In the genomic region with DNA sequence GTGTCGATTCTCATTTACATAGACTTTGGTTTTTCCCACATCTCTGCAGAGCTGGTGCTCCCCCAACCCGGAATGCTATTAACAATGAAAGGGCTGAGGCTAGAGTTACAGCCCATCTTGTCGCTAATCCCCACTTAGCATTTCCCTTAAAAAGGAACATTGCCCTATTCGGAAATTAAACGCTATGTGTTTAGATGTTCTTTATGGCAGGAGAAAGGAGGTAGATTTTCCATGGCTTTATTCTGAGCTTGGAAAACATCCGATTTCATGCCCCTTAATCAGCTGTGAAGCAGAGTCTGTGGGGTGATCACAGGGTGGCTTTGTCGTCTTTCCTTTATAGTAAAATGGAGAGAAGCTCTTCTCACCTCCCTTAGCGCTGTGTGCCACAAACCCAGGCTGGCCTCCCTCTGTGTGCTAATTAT, we compare ENCODE assay signal across 18 mouse cellular contexts.
DNase-seq lines count a peak whose midpoint lies in the region; ATAC-seq and TF ChIP-seq lines count a peak whose summit lies in the region.
"Had no signal": no experiment of that assay in that cellular context is flagged by ENCODE, and none has a peak within 500 bp of the region (broad histone marks: within the 10 kb centered on the region; RNA-seq: fewer than 3 reads in every experiment).

No protein-coding gene starts in this region.

- no peak overlapping the region for H3K4me3 ChIP-seq in hindbrain, embryonic 11.5 days (ENCODE audit: low read depth, low read length)
- no peak overlapping the region for H3K4me3 ChIP-seq in hindbrain, postnatal 0 days (ENCODE audit: low read length)
- H3K4me3 ChIP-seq in midbrain, embryonic 14.5 days (replicated peaks; ENCODE audit: low read depth, low read length) = no peak overlapping the region
- H3K4me3 ChIP-seq: gastrocnemius, adult 2 months had no signal

- WGBS in hindbrain, embryonic 11.5 days = 16% methylated on average over 8 of the region's 8 CpGs
- 12% methylated on average over 8 of the region's 8 CpGs for WGBS in hindbrain, postnatal 0 days
- 2% methylated on average over 8 of the region's 8 CpGs for WGBS in midbrain, embryonic 14.5 days

- no peak overlapping the region for H3K4me2 ChIP-seq in hindbrain, embryonic 11.5 days (replicated peaks; ENCODE audit: low read depth, low read length)
- no peak overlapping the region for H3K4me2 ChIP-seq in hindbrain, postnatal 0 days (ENCODE audit: low read depth, low read length)
- peak overlapping the region; percentile 18 for H3K4me2 ChIP-seq in midbrain, embryonic 14.5 days (ENCODE audit: low read length)
- H3K4me2 ChIP-seq: heart, embryonic 11.5 days had no signal

- TF ChIP-seq POLR2A in brain, embryonic 14.5 days (IDR thresholded peaks at IDR 0.05; ENCODE audit: borderline replicate concordance, extremely low read depth, insufficient read depth, insufficient read length, poor library complexity, severe bottlenecking) = no peak

- H3K27me3 ChIP-seq in hindbrain, embryonic 11.5 days (ENCODE audit: control insufficient read depth, insufficient read depth, low read length) = peaks cover 5% of the 10 kb centered on the region; the same call in 1 of the 2 replicates
- no peaks in the 10 kb centered on the region for H3K27me3 ChIP-seq in hindbrain, postnatal 0 days (ENCODE audit: insufficient read depth, low read length)
- peaks cover 86% of the 10 kb centered on the region for H3K27me3 ChIP-seq in midbrain, embryonic 14.5 days (ENCODE audit: control insufficient read depth, insufficient read depth, low read length)

- H3K9ac ChIP-seq in hindbrain, embryonic 11.5 days (ENCODE audit: low read depth, low read length) = no peak overlapping the region; the same call in 1 of the 2 replicates
- no peak overlapping the region for H3K9ac ChIP-seq in hindbrain, postnatal 0 days (replicated peaks; ENCODE audit: low read length)
- no peak overlapping the region for H3K9ac ChIP-seq in midbrain, embryonic 14.5 days (replicated peaks; ENCODE audit: low read length)

- H3K36me3 ChIP-seq in hindbrain, embryonic 11.5 days (ENCODE audit: control insufficient read depth, insufficient read depth, low read length) = no peaks in the 10 kb centered on the region
- H3K36me3 ChIP-seq in hindbrain, postnatal 0 days (ENCODE audit: insufficient read depth, low read length) = no peaks in the 10 kb centered on the region
- no peaks in the 10 kb centered on the region for H3K36me3 ChIP-seq in midbrain, embryonic 14.5 days (ENCODE audit: control insufficient read depth, insufficient read depth, low read length)

- peak; percentile 60 for ATAC-seq in hindbrain, embryonic 11.5 days (ENCODE audit: low FRiP score)
- ATAC-seq in hindbrain, postnatal 0 days = no peak
- peak; percentile 68; the same call in 1 of the 2 replicates for ATAC-seq in midbrain, embryonic 14.5 days (ENCODE audit: low FRiP score, low TSS enrichment)
- ATAC-seq in erythroblast, adult 5-6 weeks (replicated peaks; ENCODE audit: low FRiP score, poor library complexity, severe bottlenecking) = no peak
- ATAC-seq: hindbrain, embryonic 16.5 days; lung, postnatal 0 days had no signal

- DNase-seq in hindbrain, embryonic 11.5 days (ENCODE audit: low spot score) = no peak
- DNase-seq in hindbrain, postnatal 0 days (ENCODE audit: low spot score) = no peak
- peak; percentile 73 for DNase-seq in brain, embryonic 14.5 days (ENCODE audit: low read depth)
- peak; percentile 42 for DNase-seq in embryo, embryonic 11 days
- peak; percentile 70 for DNase-seq in midbrain, embryonic 14.5 days
- no peak for DNase-seq in lung, postnatal 36 days
- DNase-seq: cerebellum, adult 8-10 months; gastrocnemius, adult 2 months; heart, postnatal 10 days; kidney, adult 11 months; kidney, postnatal 10 days; liver; retina, postnatal 1 day; right cerebral cortex, postnatal 4 days had no signal

- no peaks in the 10 kb centered on the region for H3K9me3 ChIP-seq in hindbrain, embryonic 11.5 days (ENCODE audit: control insufficient read depth, low read length)
- no peaks in the 10 kb centered on the region for H3K9me3 ChIP-seq in hindbrain, postnatal 0 days (ENCODE audit: low read length)
- H3K9me3 ChIP-seq in midbrain, embryonic 14.5 days (ENCODE audit: control insufficient read depth, low read length) = no peaks in the 10 kb centered on the region; the same call in 1 of the 2 replicates

- TF ChIP-seq CTCF in hindbrain, postnatal 0 days (IDR thresholded peaks at IDR 0.05; ENCODE audit: low read depth) = no peak
- no peak for TF ChIP-seq CTCF in brain, embryonic 14.5 days (IDR thresholded peaks at IDR 0.05; ENCODE audit: borderline replicate concordance, extremely low read depth, insufficient read depth, insufficient read length)

- H3K4me1 ChIP-seq in hindbrain, embryonic 11.5 days (replicated peaks; ENCODE audit: control insufficient read depth, insufficient read depth, low read length) = 0 out of 2 replicates have a peak, but pooled peaks cover 2% of the 10 kb centered on the region
- H3K4me1 ChIP-seq in hindbrain, postnatal 0 days (ENCODE audit: insufficient read depth, low read length) = 0 out of 2 replicates have a peak, but pooled peaks cover 3% of the 10 kb centered on the region
- H3K4me1 ChIP-seq in midbrain, embryonic 14.5 days (ENCODE audit: control insufficient read depth, insufficient read depth, low read length) = peaks cover 14% of the 10 kb centered on the region

- H3K27ac ChIP-seq in hindbrain, embryonic 11.5 days (ENCODE audit: low read depth, low read length) = no peak overlapping the region
- no peak overlapping the region for H3K27ac ChIP-seq in hindbrain, postnatal 0 days
- H3K27ac ChIP-seq in midbrain, embryonic 14.5 days (replicated peaks; ENCODE audit: low read depth, low read length) = no peak overlapping the region
- H3K27ac ChIP-seq: gastrocnemius, adult 2 months had no signal

Comparison
In these comparisons a context has a peak if more than half of its experiments do, and no peak if none do; other contexts are left out.
1. ATAC-seq: peak in hindbrain, embryonic 11.5 days (single experiment) and midbrain, embryonic 14.5 days (single experiment); none in hindbrain, postnatal 0 days (single experiment) and erythroblast, adult 5-6 weeks (single experiment).
2. DNase-seq: peak in brain, embryonic 14.5 days (single experiment), embryo, embryonic 11 days (single experiment) and midbrain, embryonic 14.5 days (single experiment); none in hindbrain, embryonic 11.5 days (single experiment), hindbrain, postnatal 0 days (single experiment) and lung, postnatal 36 days (single experiment).